Mouse (Mus musculus): Measurements from ENCODE around the gene Ppm1d.

Ppm1d gene

GRCm38 (mm10) chr11:85329167-85329894 is 18.3 kb downstream of the Ppm1d start:
- no peak for DNase-seq (ENCODE audit: low spot score in 2 of 2)

DNA sequence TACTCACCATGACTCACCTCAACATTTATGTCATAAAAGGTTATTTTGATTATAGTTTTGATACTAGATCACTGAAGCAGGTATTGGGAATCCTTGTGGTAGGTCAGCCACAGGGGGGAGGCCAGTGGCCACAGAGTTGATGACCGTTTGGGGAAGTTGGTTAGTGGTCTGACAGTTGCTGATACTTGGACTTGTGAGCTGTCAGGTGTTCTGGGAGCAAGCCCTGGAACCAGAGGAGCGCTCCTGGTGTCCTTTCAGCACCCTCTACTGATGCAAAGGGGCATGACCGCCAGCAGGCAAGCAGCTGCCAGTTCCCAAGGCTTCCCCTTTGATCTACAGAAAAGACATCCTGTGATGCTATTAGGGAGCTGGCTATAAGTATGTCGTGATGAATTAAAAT is 23.7 kb downstream of the Ppm1d start:
- DNase-seq (ENCODE audit: low spot score in 2 of 2) = peak; percentile 23 to 52

DNA sequence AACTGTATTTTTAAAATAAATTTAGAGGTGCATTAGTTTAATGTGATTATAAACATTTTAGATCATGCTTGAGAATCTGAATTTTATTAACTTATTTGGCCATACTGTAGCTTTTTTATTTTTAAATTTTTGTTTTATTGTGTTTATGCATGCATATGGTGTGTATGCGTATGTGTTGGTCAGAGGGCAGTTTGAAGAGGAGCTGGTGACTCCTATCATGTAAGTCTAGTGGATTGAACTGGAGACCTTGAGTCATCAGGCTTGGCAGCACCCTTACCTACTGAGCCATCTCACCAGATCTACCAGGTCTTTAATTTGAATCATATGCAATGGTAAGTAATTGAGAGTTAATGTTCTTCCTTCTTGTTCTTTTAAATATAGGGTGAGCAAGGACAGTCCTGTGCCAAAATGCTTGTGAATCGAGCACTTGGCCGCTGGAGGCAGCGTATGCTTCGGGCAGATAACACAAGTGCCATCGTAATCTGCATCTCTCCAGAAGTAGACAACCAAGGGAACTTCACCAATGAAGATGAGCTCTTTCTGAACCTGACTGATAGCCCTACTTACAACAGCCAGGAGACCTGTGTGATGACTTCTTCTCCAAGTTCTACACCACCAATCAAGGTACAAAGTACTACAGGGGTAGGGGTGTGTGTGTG is 28.3 kb downstream of the Ppm1d start:
- no peak for DNase-seq (ENCODE audit: low spot score in 2 of 2)

GRCm38 (mm10) chr11:85340070-85340616 is 29.1 kb downstream of the Ppm1d start:
- no peak for DNase-seq (ENCODE audit: low spot score in 2 of 2)

DNA sequence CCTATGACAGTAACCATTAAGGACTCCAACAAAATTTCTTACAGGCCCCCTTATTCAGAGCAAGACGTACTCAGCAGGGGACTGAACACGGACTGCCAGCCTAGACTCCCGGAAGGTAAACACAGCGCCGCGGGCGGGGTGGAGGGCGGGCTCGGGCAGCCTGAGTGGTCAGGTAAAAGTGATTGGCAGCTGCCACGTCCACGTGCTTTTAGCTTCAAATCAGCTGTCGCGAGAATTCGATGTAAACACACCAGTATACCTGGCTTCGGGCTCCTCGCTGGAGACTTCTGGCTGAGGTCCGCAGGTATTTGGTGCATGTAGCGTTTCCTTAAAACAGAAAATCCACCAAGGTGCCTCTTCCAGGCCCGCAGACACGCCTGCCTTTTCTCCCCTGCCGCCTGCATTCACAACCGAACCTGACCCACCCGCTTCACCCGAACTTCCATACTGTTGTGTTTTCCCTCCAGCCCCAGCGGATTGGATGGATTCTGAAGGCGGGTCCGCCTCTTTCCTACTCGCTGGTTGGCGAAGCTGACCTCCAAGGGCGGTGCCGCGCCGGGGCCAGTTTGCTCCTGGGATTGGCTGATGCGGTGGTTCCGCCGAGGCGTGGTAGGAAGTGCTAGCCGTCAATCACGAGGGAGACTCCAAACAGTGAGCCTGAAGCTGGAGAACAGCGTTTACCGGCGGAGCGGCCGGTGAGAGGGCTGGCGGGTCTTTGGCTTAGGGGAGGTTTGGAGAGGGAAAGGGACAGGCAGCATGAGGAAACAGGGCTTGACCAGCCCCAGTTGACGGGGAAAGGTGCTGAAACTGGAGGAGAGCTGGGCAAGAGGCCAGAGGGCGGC is 41.7 kb downstream of the Ppm1d start, which contains the start of gene Bcas3:
Bcas3 (plus strand) TSS at position 629 of the 842 bp plus-strand sequence.
- peak; percentile 96 to 98 for DNase-seq (ENCODE audit: low spot score in 2 of 2)

- DNase-seq (ENCODE audit: low spot score in 2 of 2) = no peak
These were observed 42.8 kb downstream of the Ppm1d start for GRCm38 (mm10) chr11:85353819-85354218.

GRCm38 (mm10) chr11:85359641-85360040 is 48.6 kb downstream of the Ppm1d start:
- DNase-seq (ENCODE audit: low spot score in 2 of 2) = no peak

DNA sequence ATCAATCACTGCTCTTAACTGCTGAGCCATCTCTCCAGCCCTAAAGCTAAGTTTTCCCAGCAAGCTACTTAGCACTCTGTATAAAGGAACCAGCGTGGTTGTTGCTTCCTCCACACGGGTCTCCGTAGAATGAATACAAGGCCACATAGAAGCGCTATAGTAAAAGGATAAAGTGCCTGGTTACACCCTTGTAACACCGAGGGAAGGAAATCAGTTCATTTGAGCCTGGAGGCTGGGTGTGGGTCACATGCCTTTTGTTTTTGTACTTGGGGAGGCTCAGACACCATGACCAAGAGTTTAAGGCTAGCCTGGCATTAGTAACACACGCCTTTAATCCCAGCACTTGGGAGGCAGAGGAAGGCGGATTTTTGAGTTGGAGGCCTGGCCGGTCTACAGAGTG is 50.6 kb downstream of the Ppm1d start:
- no peak for DNase-seq (ENCODE audit: low spot score in 2 of 2)

DNA sequence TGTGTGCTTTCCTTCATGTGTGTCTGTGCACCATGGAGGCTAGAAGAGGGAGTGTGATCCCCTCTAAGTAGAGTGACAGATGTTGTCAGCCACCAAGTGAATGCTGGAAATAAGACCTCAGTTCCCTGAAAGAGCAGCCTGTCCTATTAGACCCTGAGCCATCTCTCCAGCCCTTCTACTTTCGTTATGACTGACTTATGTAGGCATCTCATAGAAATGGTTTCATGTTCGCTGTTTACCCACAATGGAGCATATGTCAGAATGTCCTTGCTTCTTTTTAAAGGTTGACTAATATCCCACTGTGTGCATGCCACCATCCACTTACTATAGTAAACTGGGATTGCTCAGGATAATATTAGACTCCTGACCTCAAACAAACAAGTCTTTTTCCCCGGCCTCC is 55.1 kb downstream of the Ppm1d start:
- DNase-seq (ENCODE audit: low spot score in 2 of 2) = no peak

DNA sequence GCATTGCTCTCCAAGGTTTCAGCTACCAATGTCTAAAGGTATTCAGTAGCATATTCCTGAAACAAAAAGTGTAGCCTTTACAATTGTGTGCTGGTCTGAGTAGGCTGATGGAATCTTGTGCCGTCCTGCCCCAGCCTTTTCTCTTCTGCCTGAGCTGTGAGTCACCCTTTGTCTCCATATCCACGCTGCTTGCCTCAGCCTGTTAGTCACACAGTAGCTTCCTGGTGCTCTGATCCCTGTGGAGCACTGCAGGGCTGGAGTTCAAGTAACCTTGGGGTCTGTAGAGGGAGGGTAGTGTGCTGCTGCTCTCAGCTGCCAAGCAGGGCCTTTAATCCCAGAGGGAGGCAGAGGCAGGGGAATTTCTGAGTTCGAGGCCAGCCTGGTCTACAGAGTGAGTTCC is 56.8 kb downstream of the Ppm1d start:
- no peak for DNase-seq (ENCODE audit: low spot score in 2 of 2)

DNA sequence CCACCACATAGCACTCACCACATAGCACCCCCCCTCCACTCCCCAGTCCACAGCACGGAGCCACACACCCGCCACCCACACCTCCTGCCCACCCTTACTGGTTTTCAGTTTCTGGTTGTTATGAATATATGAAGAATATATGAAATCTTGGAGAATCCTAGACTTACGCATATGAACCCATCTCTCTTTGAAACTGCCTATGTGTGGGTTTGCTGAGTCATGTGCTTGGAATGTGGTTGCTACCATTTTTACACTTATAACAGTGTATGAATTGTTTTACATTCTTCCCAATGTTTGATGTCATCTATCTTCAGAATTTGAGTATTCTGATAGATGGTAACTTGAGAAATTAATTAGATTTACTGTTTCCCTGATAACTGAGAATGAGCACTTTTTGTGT is 68.0 kb downstream of the Ppm1d start:
- DNase-seq (ENCODE audit: low spot score in 2 of 2) = no peak

DNA sequence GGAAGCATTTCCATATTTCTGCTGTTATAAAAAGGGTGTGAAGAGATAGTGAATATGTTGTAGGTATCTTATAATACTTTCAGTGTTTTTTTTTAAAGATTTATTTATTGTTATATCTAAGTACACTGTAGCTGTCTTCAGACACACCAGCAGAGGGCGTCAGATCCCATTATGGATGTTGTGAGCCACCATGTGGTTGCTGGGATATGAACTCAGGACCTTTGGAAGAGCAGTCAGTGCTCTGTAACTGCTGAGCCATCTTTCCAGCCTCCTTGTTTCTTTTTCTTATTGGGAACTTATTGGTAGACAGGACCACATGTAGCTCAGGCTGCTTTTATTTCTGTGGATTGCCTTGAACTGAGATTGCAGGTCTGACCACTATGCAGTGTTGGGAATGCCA is 69.0 kb downstream of the Ppm1d start:
- no peak for DNase-seq (ENCODE audit: low spot score in 2 of 2)

DNA sequence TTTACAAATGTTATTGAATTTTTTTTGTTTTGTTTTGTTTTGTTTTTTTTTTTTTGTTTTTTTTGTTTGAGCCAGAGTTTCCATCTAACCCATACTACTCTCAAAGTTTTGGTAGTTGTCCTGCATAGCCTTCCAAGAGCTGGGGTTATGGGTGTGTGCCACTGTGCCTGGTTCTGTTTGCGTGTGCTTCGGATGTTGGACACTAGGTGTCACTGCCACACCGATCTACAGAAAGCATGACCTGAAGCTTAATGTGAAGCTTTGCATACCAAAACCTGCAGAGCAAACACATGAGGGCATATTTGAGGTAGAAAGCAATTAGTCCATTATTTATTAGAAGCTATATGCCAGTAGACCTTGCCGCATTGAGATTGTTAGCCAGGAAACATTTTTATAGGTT is 71.0 kb downstream of the Ppm1d start:
- peak; percentile 25 to 59 for DNase-seq (ENCODE audit: low spot score in 2 of 2)

DNA sequence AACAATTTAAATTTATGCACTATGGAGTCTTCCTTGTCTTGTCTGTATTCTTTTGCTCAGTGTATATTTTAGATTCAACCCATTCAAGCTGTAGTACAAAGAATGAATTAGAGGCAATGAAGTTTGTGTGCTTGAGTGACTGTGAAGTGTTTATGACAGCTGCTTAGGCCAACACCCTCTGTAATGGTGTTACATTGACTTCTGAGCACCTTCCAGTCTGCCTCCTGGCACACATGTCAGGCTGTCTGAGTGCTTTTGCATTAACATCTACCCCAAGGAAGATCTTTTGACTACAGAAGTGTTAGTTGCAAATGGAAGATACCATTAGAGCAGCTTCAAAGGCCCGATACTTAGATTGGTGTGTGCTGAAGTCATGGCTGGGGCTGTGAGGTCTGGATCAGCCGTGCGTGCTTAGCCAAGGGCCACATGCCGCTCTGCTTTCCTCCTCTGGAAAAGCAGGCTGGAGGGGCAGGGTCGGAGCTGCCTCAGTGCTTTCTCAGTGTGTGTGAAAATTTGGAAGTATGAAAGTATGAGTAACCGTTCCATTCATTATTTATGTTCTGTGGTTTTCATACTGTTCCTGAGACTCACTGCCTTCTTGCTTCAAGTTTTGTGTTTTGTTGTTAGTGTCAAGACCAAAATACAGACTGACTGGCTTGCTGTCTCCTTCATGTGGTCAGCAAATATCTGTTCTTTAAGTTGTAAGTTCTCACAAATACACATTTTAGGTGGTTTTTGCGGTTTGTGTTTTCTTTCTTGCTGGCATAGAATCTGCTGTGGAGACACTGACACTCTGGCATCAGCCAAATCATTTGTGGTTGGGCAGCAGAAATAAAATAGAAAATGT is 73.2 kb downstream of the Ppm1d start:
- DNase-seq (ENCODE audit: low spot score in 2 of 2) = no peak

- DNase-seq (ENCODE audit: low spot score in 2 of 2) = no peak
These were observed 81.3 kb downstream of the Ppm1d start for GRCm38 (mm10) chr11:85392179-85392863.

DNA sequence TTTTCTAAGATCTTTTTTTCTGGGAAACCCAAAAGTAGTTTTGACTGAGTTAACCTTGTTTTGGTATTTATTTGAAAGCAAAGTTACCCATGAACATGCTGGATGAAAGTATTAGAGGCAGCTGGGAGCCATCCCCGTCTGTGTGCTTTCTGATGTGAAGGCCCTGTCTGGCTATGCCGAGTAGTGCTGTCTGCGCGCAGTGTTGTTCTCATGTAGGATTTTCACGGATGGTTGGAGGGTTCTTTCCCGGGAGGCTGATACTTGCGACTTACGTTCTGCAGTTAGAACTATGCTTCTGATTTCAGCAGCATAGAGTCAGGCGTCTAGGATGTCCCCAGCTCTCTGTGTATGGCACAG is 81.8 kb downstream of the Ppm1d start:
- DNase-seq (ENCODE audit: low spot score in 2 of 2) = no peak

GRCm38 (mm10) chr11:85393990-85394389 is 82.9 kb downstream of the Ppm1d start:
- DNase-seq (ENCODE audit: low spot score in 2 of 2) = no peak

DNA sequence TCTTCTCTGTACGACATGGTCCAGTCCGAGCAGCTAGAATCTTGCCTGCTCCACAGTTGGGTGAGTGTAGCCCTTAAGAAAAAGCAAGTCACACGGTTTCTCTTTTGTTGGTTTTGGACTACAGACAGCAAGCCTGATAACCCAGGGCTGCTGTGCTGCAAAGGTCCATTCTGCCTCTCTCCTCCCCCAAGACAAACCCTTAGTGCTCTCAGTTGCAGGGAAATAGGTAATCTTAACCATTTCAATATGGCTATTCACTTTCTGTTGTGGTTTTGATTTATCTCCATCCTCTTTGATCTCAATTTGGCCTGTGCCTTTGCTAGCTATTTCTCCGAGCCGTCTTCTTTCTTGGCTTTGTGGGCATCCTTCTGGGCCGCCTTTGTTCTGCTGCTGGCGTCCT is 84.3 kb downstream of the Ppm1d start:
- DNase-seq (ENCODE audit: low spot score in 2 of 2) = no peak

Measured in thymus, postnatal 10 days (tissue).